Mouse (Mus musculus): ENCODE measurements around the gene Tsc22d4.

The Tsc22d4 gene

DNA sequence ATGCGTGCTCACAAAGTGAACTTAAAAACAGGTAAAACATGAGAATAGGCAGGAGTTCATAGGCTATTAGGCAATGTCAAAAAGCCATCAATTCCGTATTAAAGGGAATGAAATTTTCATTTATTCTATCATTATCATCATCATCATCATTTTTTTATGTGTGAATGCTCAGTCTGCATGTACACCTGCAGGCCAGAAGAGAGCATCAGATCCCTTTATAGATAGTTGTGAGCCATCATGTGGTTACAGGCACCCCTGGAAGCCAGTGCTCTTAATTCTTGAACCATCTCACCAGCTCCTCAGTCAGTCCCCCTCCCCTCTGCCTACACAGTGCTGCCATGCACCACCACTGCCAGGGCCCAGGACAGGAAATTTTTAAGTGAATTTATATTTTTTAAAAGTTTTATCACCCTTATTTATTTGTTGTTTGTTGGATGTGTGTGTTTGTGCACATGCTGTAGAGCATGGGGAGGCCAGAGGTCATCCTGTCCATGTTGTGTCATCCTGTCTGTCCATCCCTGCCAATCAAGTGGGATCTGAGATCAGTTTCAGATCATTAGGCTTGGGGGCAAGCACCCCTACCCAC, 43.5 kb downstream of the Tsc22d4 start:
- no peak for DNase-seq (ENCODE audit: low spot score)

- DNase-seq (ENCODE audit: low spot score): no peak
Measured at GRCm38 (mm10) chr5:137791553-137791952, 46.0 kb downstream of the Tsc22d4 start.

DNA sequence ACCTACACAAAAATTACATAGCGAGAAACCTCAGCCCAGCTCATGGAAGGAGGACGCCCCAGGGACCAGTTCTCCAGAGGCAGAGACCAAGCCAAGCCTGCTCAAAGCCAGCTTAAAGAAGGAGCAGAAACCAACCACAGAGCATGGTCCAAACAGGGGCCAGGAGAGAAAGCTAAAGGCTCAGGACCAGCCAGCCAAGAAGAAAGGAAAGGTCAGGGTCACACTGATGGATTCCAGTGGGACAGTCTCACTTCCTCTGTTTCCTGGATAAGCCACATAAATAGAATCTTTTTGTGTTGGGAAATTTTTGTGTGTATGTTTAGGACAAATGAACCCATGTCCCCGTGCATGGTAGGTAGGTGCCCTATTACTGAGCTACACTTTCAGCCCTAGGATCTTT, 51.1 kb downstream of the Tsc22d4 start:
- no peak for DNase-seq (ENCODE audit: low spot score)

DNA sequence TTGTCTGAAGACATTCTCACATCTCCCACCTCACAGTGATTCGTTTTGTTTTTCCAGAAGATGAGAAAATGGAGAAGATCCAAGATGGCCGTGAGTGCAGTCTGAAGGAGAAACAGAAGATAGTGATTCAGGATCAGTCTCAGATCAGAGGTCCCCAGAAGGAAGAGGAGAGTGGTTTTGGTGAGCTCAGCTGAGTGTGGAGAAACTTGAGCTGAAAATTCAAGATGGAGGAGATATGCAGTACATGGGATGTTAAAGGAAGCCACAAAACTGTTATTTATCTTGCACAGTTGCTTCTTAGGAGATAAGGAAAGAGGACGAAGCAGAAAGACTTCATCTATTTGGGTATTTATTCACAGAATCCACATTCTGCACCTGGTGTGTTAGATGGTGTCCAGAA, 55.4 kb downstream of the Tsc22d4 start:
- DNase-seq (ENCODE audit: low spot score): no peak

DNA sequence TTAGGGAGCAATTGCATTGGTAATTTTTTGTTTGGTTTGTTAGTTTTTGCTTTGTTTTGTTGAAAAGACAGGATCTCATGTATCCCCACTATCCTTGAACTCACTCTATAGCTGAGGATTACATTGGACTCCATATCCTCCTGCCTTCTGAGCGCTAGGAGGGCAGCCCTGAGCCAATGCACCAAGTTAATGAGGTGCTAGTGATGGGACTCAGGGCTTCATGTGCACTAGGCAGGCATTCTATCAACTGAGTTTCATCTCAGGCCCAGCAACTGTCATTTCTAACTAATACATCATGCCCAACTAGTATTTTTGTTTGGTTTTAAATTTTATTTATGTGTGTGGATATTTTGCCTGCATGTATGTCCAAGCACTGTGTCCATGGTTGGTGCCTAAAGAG, 60.6 kb downstream of the Tsc22d4 start:
- no peak for DNase-seq (ENCODE audit: low spot score)

DNA sequence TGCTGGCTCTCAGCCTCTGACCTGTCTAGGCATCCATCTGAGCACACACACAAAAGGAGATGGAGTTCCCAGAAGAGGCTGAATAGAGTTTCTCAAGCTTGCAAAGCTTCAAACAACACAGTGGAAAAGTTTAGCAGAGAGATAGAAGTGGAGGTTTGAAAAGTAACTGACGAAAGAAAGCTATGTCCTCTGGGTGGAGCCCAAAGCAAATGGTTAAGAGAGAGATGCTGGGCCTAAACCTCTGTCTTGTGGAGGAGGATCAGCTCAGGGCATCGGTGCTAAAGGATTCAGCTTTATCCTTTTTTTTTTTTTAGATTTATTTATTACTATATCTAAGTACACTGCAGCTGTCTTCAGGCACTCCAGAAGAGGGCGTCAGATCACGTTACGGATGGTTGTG, 62.8 kb downstream of the Tsc22d4 start:
- DNase-seq (ENCODE audit: low spot score): no peak

GRCm38 (mm10) chr5:137817466-137818222, 72.1 kb downstream of the Tsc22d4 start:
- no peak for DNase-seq (ENCODE audit: low spot score)

Measured in retina, embryonic 14.5 days (tissue).